Mouse (Mus musculus): ENCODE results near the gene Slc10a1. TPM values are rescaled to one million over a fixed set of nuclear protein-coding genes. Genes with fewer than 3 reads are reported as not detected.

Gene Slc10a1
- total and polyA plus RNA-seq, 3 experiments: 0.13 to 0.20 TPM; not detected in 1

DNA sequence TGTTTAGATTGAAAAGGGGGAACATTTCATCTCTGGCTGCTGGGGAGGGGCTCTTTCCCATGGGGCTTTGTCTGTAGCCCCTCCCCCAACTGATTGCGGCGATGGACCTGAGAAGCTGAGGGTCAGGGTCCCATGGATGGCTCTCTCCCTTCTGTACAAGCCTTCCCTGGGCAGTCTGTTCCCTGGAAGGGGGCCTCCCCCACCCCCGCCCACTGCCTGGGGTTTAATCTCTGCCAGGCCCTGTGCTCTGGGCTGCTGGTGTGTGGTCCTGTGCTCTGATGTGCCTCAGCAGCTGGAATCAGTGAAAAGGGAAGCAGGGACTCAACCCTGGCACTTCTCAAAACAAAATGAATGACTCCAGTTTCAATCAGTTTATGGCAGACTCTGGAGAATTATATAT, 41.3 kb upstream of the Slc10a1 start:
- Histone ChIP-seq H3K27ac (ENCODE audit: insufficient read depth, low read depth) (no peak overlapping the region), H3K9me3 (replicated peaks; ENCODE audit: low read length) (no peaks in the 10 kb centered on the region), H3K36me3 (replicated peaks in 1 of 2; ENCODE audit: control insufficient read depth in 1 of 2, insufficient read depth in 1 of 2, low read length in 1 of 2) (peaks cover 4 to 46% of the 10 kb centered on the region in 2 experiments), H3K4me2 (ENCODE audit: insufficient read depth, low read depth, poor library complexity, severe bottlenecking) (no peak overlapping the region), H3K27me3 (replicated peaks) (no peaks in the 10 kb centered on the region), H3K4me3 (replicated peaks in 1 of 3; ENCODE audit: low read depth in 2 of 3, low read length in 2 of 3, poor library complexity in 1 of 3) (no peak overlapping the region), H3K9ac (ENCODE audit: insufficient read depth, low read depth) (no peak overlapping the region), H3K4me1 (ENCODE audit: control insufficient read depth in 1 of 2, insufficient read depth in 2 of 2) (peaks cover 0 to 3% of the 10 kb centered on the region in 2 experiments; a peak in 1 of 4 replicates), H3K79me2 (replicated peaks; ENCODE audit: control insufficient read depth, extremely low read depth, insufficient read depth, poor library complexity, severe bottlenecking) (no peaks in the 10 kb centered on the region)
- no peak for DNase-seq (ENCODE audit: extremely low read depth)
- dilution Hi-C loops (cut with MboI; ENCODE audit: extremely low pct_ligation_motif_present, extremely low pct_unique_long_range_greater_than_20kb, low sequenced_read_pairs) (no loop called here), in situ Hi-C loops (cut with MboI; ENCODE audit: low pct_ligation_motif_present, low pct_unique_long_range_greater_than_20kb, low sequenced_read_pairs) (no loop called here)
- TF ChIP-seq ELF1 (IDR thresholded peaks at IDR 0.05; ENCODE audit: low read depth, low read length) (no peak), TBP (conservative IDR thresholded peaks at IDR 0.05; ENCODE audit: low read depth, low read length) (no peak), ZC3H11A (IDR thresholded peaks at IDR 0.05; ENCODE audit: low read depth, low read length) (no peak), HCFC1 (IDR thresholded peaks at IDR 0.05; ENCODE audit: low read depth, low read length) (no peak), ZMIZ1 (IDR thresholded peaks at IDR 0.05; ENCODE audit: low read depth, low read length) (no peak), UBTF (IDR thresholded peaks at IDR 0.05; ENCODE audit: low read depth, low read length) (no peak), SMC3 (IDR thresholded peaks at IDR 0.05; ENCODE audit: low read depth, low read length) (no peak), NELFE (IDR thresholded peaks at IDR 0.05; ENCODE audit: low read depth, low read length) (no peak), JUND (conservative IDR thresholded peaks at IDR 0.05; ENCODE audit: low read depth, low read length) (no peak), EP300 (IDR thresholded peaks at IDR 0.05; ENCODE audit: low read length) (no peak), KAT2A (IDR thresholded peaks at IDR 0.05; ENCODE audit: insufficient replicate concordance, low read length) (no peak), USF2 (conservative IDR thresholded peaks at IDR 0.05; ENCODE audit: low read depth, low read length) (no peak)

DNA sequence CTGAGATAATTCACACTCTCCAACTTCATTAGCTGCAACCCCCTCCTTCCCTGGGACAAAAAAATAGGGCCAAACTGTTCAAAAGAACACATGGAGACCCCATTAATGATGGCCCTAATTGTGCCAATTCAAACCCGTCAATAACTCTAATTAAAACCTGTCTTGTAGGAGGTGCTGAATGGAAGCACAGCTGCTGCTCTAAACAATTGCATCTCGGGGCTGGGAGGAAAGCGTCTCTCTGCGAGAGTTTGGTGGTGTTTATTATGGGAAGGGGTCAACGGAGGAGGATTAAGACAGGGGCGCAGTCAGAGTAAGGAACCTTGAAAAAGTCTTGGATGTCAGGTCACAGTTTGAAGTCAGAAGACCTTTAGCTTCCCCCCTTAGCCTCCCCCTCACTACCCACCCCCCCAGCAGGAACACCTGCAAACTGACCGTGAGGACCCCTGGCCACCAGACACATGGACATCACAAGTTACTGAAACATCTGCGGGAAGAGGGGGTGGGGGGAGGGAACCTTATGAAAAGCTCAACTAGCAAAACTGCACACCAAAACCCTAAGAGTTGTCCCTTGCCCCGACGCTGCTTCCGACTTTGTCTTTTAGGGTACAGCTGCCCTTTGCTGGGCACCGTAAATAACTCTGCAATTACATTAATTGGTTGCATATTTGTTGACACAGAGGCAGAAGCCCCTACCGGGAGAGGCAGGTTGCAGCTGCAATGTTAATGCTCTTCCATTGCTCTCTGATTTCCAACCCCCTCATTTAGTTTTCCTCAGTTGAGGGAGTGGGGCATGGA, 34.5 kb upstream of the Slc10a1 start:
- dilution Hi-C loops (cut with MboI; ENCODE audit: extremely low pct_ligation_motif_present, extremely low pct_unique_long_range_greater_than_20kb, low sequenced_read_pairs) (no loop called here), in situ Hi-C loops (cut with MboI; ENCODE audit: low pct_ligation_motif_present, low pct_unique_long_range_greater_than_20kb, low sequenced_read_pairs) (no loop called here)
- no peak for DNase-seq (ENCODE audit: extremely low read depth)
- H3K27me3 ChIP-seq (replicated peaks): no peaks in the 10 kb centered on the region
- H3K4me1 ChIP-seq (ENCODE audit: control insufficient read depth in 1 of 2, insufficient read depth in 2 of 2): peaks cover 8 to 11% of the 10 kb centered on the region in 2 experiments; a peak in 3 of 4 replicates
- H3K79me2 ChIP-seq (replicated peaks; ENCODE audit: control insufficient read depth, extremely low read depth, insufficient read depth, poor library complexity, severe bottlenecking): no peaks in the 10 kb centered on the region
- peaks cover 4 to 18% of the 10 kb centered on the region in 2 experiments for H3K36me3 ChIP-seq (replicated peaks in 1 of 2; ENCODE audit: control insufficient read depth in 1 of 2, insufficient read depth in 1 of 2, low read length in 1 of 2)
- no peaks in the 10 kb centered on the region for H3K9me3 ChIP-seq (replicated peaks; ENCODE audit: low read length)
- no peak overlapping the region for H3K4me2 ChIP-seq (ENCODE audit: insufficient read depth, low read depth, poor library complexity, severe bottlenecking)
- H3K4me3 ChIP-seq (replicated peaks in 1 of 3; ENCODE audit: low read depth in 2 of 3, low read length in 2 of 3, poor library complexity in 1 of 3): no peak overlapping the region
- H3K27ac ChIP-seq (ENCODE audit: insufficient read depth, low read depth): no peak overlapping the region
- no peak overlapping the region for H3K9ac ChIP-seq (ENCODE audit: insufficient read depth, low read depth)
- TF ChIP-seq NRF1 (IDR thresholded peaks at IDR 0.05; ENCODE audit: low read depth, low read length): no peak
- no peak for TF ChIP-seq POLR2A (IDR thresholded peaks at IDR 0.05; ENCODE audit: low read depth, low read length)
- TF ChIP-seq MXI1 (IDR thresholded peaks at IDR 0.05; ENCODE audit: low read depth, low read length): no peak
- no peak for TF ChIP-seq ZMIZ1 (IDR thresholded peaks at IDR 0.05; ENCODE audit: low read depth, low read length)
- no peak for TF ChIP-seq POLR2AphosphoS2 (IDR thresholded peaks at IDR 0.05; ENCODE audit: low read depth, low read length)
- no peak for TF ChIP-seq CTCF (conservative IDR thresholded peaks at IDR 0.05 in 1 of 2, IDR thresholded peaks at IDR 0.05 in 1 of 2; ENCODE audit: low read depth in 2 of 2, low read length in 2 of 2)
- TF ChIP-seq TCF12 (IDR thresholded peaks at IDR 0.05; ENCODE audit: low read depth, low read length): no peak
- TF ChIP-seq GABPA (IDR thresholded peaks at IDR 0.05; ENCODE audit: insufficient replicate concordance, low read depth, low read length): no peak
- no peak for TF ChIP-seq HCFC1 (IDR thresholded peaks at IDR 0.05; ENCODE audit: low read depth, low read length)
- TF ChIP-seq PAX5 (IDR thresholded peaks at IDR 0.05; ENCODE audit: low read length): no peak
- TF ChIP-seq MAZ (IDR thresholded peaks at IDR 0.05; ENCODE audit: low read depth, low read length): no peak
- no peak for TF ChIP-seq USF1 (IDR thresholded peaks at IDR 0.05; ENCODE audit: low read depth, low read length)
- TF ChIP-seq RAD21 (IDR thresholded peaks at IDR 0.05; ENCODE audit: low read depth, low read length): no peak
- no peak for TF ChIP-seq BHLHE40 (IDR thresholded peaks at IDR 0.05; ENCODE audit: low read depth, low read length)
- TF ChIP-seq SIN3A (IDR thresholded peaks at IDR 0.05; ENCODE audit: low read length): no peak
- TF ChIP-seq JUN (IDR thresholded peaks at IDR 0.05; ENCODE audit: insufficient read depth, low read depth, low read length): no peak
- no peak for TF ChIP-seq JUND (conservative IDR thresholded peaks at IDR 0.05; ENCODE audit: low read depth, low read length)
- TF ChIP-seq CHD1 (IDR thresholded peaks at IDR 0.05; ENCODE audit: low read depth, low read length): no peak
- TF ChIP-seq MEF2A (IDR thresholded peaks at IDR 0.05; ENCODE audit: borderline replicate concordance, low read depth, low read length): no peak
